Mouse (Mus musculus) kidney, adult 2 months (tissue): ENCODE measurements at regions not wholly inside any gene's neighbourhood (a gene's known extent, or its start where the extent isn't known, plus 50 kb on each side); places are given as distances from the start of the nearest gene placed in this dataset.

Experiments used
- DNase-seq: peaks from one replicate; pipeline ENCODE4 v3.0.0; 2021
- H3K27ac ChIP-seq: fragments of 200-500 bp; 2 replicates; pipeline ENCODE4 v1.5.1; 2012; ENCODE audit warnings: low read depth, low read length, control low read depth, inconsistent platforms; ENCODE audit not compliant: insufficient read depth
- H3K27me3 ChIP-seq: fragments of 200-500 bp; replicated peaks from 2 replicates; pipeline ENCODE4 v1.6.1; 2012; ENCODE audit warnings: mild to moderate bottlenecking, moderate library complexity, low read length, inconsistent platforms; ENCODE audit not compliant: control insufficient read depth, insufficient read depth
- H3K36me3 ChIP-seq: fragments of 200-500 bp; 2 replicates; pipeline ENCODE4 v1.6.1; 2012; ENCODE audit warnings: mild to moderate bottlenecking, moderate library complexity, low read length, inconsistent platforms; ENCODE audit not compliant: control insufficient read depth, insufficient read depth
- H3K4me1 ChIP-seq: fragments of 200-500 bp; 2 replicates; pipeline ENCODE4 v1.6.1; 2011; ENCODE audit warnings: low read length; ENCODE audit not compliant: control insufficient read depth, insufficient read depth
- H3K4me3 ChIP-seq: fragments of 200-500 bp; 2 replicates; pipeline ENCODE4 v1.5.1; 2011; ENCODE audit warnings: mild to moderate bottlenecking, low read depth, low read length, control low read depth; ENCODE audit not compliant: insufficient read depth
- CTCF ChIP-seq: fragments of 200-500 bp; conservative IDR thresholded peaks from 2 replicates; pipeline ENCODE4 v1.5.1; 2011; ENCODE audit warnings: low read depth, mild to moderate bottlenecking, control low read depth, low read length, moderate library complexity, mixed read lengths; ENCODE audit not compliant: insufficient read depth, insufficient read length
- POLR2A ChIP-seq: fragments of 200-500 bp; IDR thresholded peaks from one replicate; pipeline ENCODE4 v1.6.1; 2011; ENCODE audit warnings: low read depth, low read length, control low read depth
- WGBS: fragments of 180-500 bp; shearing (Covaris S2); methylation state at CpG from one replicate; pipeline ENCODE4 v1.1.7; 2018; 5-methylcytosine and 5-hydroxymethylcytosine counted together

GRCm38 (mm10) chr1:61228942-61229341 is 251.2 kb downstream of the Icos start:
- Histone ChIP-seq H3K4me1 (no peaks in the 10 kb centered on the region), H3K27ac (no peak overlapping the region), H3K4me3 (no peak overlapping the region), H3K27me3 (no peaks in the 10 kb centered on the region), H3K36me3 (no peaks in the 10 kb centered on the region)
- TF ChIP-seq POLR2A (no peak), CTCF (no peak)
- no peak for DNase-seq
- 50% methylated on average over 4 of the region's 4 CpGs for WGBS

- no peak overlapping the region for H3K27ac ChIP-seq
- TF ChIP-seq CTCF (no peak), POLR2A (no peak)
- DNase-seq = no peak
- WGBS = 46% methylated on average over 1 of the region's 1 CpGs
- no peak overlapping the region for H3K4me3 ChIP-seq
- no peaks in the 10 kb centered on the region for H3K27me3 ChIP-seq
- H3K36me3 ChIP-seq = no peaks in the 10 kb centered on the region
- no peaks in the 10 kb centered on the region for H3K4me1 ChIP-seq
Observed at GRCm38 (mm10) chr1:61233001-61233400, 255.3 kb downstream of the Icos start.

- Histone ChIP-seq H3K4me3 (no peak overlapping the region), H3K27me3 (no peaks in the 10 kb centered on the region), H3K4me1 (no peaks in the 10 kb centered on the region), H3K27ac (no peak overlapping the region), H3K36me3 (no peaks in the 10 kb centered on the region)
- peak; percentile 11 for DNase-seq
- TF ChIP-seq CTCF (no peak), POLR2A (no peak)
- 18% methylated on average over 10 of the region's 10 CpGs for WGBS
Observed at GRCm38 (mm10) chr1:61233476-61234297, 256.0 kb downstream of the Icos start.

GRCm38 (mm10) chr1:61234298-61234682 is 256.6 kb downstream of the Icos start:
- H3K36me3 ChIP-seq = no peaks in the 10 kb centered on the region
- H3K27ac ChIP-seq = no peak overlapping the region
- H3K27me3 ChIP-seq = no peaks in the 10 kb centered on the region
- TF ChIP-seq POLR2A (no peak), CTCF (no peak)
- DNase-seq = no peak
- H3K4me3 ChIP-seq = no peak overlapping the region
- H3K4me1 ChIP-seq = no peaks in the 10 kb centered on the region
- WGBS = 31% methylated on average over 1 of the region's 1 CpGs

- TF ChIP-seq CTCF = no peak
- TF ChIP-seq POLR2A = no peak
- WGBS = 86% methylated on average over 2 of the region's 2 CpGs
Observed at GRCm38 (mm10) chr1:61236511-61236910, 258.8 kb downstream of the Icos start.

GRCm38 (mm10) chr1:61238668-61239067 is 260.9 kb downstream of the Icos start:
- Histone ChIP-seq H3K27me3 (no peaks in the 10 kb centered on the region), H3K27ac (no peak overlapping the region), H3K4me1 (no peaks in the 10 kb centered on the region), H3K4me3 (no peak overlapping the region), H3K36me3 (no peaks in the 10 kb centered on the region)
- WGBS = 91% methylated on average over 3 of the region's 3 CpGs
- no peak for DNase-seq
- no peak for TF ChIP-seq POLR2A

More at GRCm38 (mm10) chr1:61236511-61236910, 258.8 kb downstream of the Icos start:
- Histone ChIP-seq H3K36me3 (no peaks in the 10 kb centered on the region), H3K27ac (no peak overlapping the region), H3K4me1 (no peaks in the 10 kb centered on the region), H3K27me3 (no peaks in the 10 kb centered on the region), H3K4me3 (no peak overlapping the region)
- DNase-seq = no peak

- TF ChIP-seq POLR2A = no peak
- TF ChIP-seq CTCF = no peak
- Histone ChIP-seq H3K27ac (no peak overlapping the region), H3K36me3 (no peaks in the 10 kb centered on the region), H3K4me3 (no peak overlapping the region), H3K4me1 (no peaks in the 10 kb centered on the region), H3K27me3 (no peaks in the 10 kb centered on the region)
- DNase-seq = no peak
Observed at GRCm38 (mm10) chr1:61257561-61257960, 279.8 kb downstream of the Icos start.

GRCm38 (mm10) chr1:61263466-61263865 is 285.7 kb downstream of the Icos start:
- Histone ChIP-seq H3K4me1 (no peaks in the 10 kb centered on the region), H3K27me3 (no peaks in the 10 kb centered on the region), H3K4me3 (no peak overlapping the region), H3K27ac (no peak overlapping the region), H3K36me3 (no peaks in the 10 kb centered on the region)
- TF ChIP-seq CTCF = no peak
- TF ChIP-seq POLR2A = no peak
- 54% methylated on average over 10 of the region's 10 CpGs for WGBS
- DNase-seq = no peak
